Mouse (Mus musculus): ENCODE results near the gene Jmjd1c. TPM values are rescaled to one million over a fixed set of nuclear protein-coding genes. Genes with fewer than 3 reads are reported as not detected.

Jmjd1c gene
- total and polyA plus RNA-seq, 2 experiments: 5.7 to 44.8 TPM

DNA sequence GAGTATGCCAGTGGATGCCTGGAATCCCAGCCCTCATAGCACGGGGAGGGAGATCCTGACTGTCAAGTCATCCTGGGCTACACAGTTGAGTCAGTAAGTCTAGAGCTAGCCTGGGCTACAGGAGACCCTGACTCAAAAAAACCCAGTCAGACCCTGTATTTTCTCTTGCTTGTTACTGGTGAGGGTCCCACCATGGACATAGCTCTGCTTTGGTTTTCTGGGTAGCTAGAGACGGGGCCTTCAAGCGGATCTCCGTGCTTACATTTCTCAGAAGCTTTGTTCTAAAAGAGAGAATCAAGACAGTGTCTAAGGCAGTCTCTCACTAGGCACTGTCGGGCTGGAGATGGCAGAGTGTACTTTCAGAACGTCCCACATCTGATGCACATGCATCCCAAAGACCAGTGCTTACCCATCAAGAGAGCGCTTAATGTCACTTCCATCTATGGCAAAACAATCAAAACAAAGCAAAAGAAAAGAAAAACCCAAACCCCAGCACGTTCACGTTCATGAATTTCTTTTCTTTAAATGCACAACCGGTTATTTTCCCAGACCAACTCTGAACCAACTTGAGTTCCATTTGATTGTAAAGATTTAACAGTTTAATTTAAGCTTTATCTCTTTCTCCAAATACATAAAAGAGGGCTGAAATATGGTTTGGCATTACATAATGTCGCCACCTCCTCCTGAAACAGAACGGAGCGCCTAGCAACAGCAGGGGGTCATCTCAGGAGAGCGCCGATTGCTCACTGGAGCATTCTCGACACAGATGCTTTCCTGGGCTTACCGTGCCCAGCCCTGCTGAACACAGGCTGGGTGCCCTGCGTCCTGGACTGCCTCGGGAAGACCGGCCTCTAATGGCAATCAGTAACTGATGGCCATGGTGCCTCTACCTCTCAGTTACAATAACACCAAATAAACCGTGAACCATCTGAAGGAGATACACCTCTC is 19.7 kb upstream of the Jmjd1c start:
- Histone ChIP-seq H3K4me1 (ENCODE audit: control insufficient read depth, insufficient read depth, low read length) (0 out of 2 replicates have a peak, but pooled peaks cover 2% of the 10 kb centered on the region), H3K4me3 (ENCODE audit: insufficient read depth, low read depth, low read length) (no peak overlapping the region)
- 86% methylated on average over 21 of the region's 21 CpGs for WGBS

DNA sequence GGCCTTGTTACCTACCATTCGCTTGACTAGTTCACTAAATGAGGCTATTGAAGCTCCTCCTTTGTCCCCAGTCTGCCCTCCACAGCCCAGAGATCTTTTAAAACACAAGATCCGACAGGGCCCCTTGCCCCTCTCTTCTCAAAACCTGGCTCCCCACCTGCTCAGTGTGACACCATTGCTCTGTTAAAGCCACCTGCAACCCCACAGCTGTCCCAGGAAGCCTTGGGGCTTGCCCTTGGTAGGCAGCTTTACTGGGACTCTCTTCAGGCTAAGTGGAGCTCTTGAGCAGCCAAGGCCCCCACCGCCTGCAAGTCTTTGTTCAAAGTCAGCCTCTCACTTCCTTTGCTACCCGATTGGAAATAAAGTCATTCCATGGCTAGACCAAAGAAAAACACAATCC is 16.9 kb upstream of the Jmjd1c start:
- Histone ChIP-seq H3K36me3 (ENCODE audit: control insufficient read depth, insufficient read depth, low read length) (no peaks in the 10 kb centered on the region), H3K4me1 (ENCODE audit: control insufficient read depth, insufficient read depth, low read length) (peaks cover 4% of the 10 kb centered on the region; the same call in 1 of the 2 replicates), H3K9ac (ENCODE audit: low read depth, low read length) (no peak overlapping the region), H3K27me3 (ENCODE audit: control insufficient read depth, insufficient read depth, low read length) (no peaks in the 10 kb centered on the region), H3K27ac (replicated peaks; ENCODE audit: insufficient read depth, low read depth, low read length) (no peak overlapping the region), H3K4me3 (ENCODE audit: insufficient read depth, low read depth, low read length) (no peak overlapping the region), H3K79me2 (ENCODE audit: control insufficient read depth, insufficient read depth, low read length) (peaks cover 24% of the 10 kb centered on the region; the same call in 1 of the 2 replicates)
- no peak for DNase-seq (ENCODE audit: extremely low read depth, low read depth, low spot score)
- WGBS: 86% methylated on average over 4 of the region's 4 CpGs
- TF ChIP-seq POLR2A (IDR thresholded peaks at IDR 0.05; ENCODE audit: extremely low read depth, insufficient read depth, low read length) (no peak), CTCF (IDR thresholded peaks at IDR 0.05; ENCODE audit: low read depth, low read length) (no peak)

More for the DNA sequence above, 19.7 kb upstream of the Jmjd1c start:
- Histone ChIP-seq H3K27ac (replicated peaks; ENCODE audit: insufficient read depth, low read depth, low read length) (no peak overlapping the region), H3K9ac (ENCODE audit: low read depth, low read length) (no peak overlapping the region), H3K36me3 (ENCODE audit: control insufficient read depth, insufficient read depth, low read length) (no peaks in the 10 kb centered on the region), H3K27me3 (ENCODE audit: control insufficient read depth, insufficient read depth, low read length) (no peaks in the 10 kb centered on the region), H3K79me2 (ENCODE audit: control insufficient read depth, insufficient read depth, low read length) (peaks cover 28% of the 10 kb centered on the region; the same call in 1 of the 2 replicates)
- no peak for TF ChIP-seq CTCF (IDR thresholded peaks at IDR 0.05; ENCODE audit: low read depth, low read length)
- no peak for TF ChIP-seq POLR2A (IDR thresholded peaks at IDR 0.05; ENCODE audit: extremely low read depth, insufficient read depth, low read length)
- DNase-seq (ENCODE audit: extremely low read depth, low read depth, low spot score): no peak

- H3K27ac ChIP-seq (replicated peaks; ENCODE audit: insufficient read depth, low read depth, low read length): no peak overlapping the region
- H3K4me1 ChIP-seq (ENCODE audit: control insufficient read depth, insufficient read depth, low read length): peaks cover 5% of the 10 kb centered on the region; the same call in 1 of the 2 replicates
- no peak overlapping the region for H3K4me3 ChIP-seq (ENCODE audit: insufficient read depth, low read depth, low read length)
- 90% methylated on average over 18 of the region's 18 CpGs for WGBS
- no peaks in the 10 kb centered on the region for H3K27me3 ChIP-seq (ENCODE audit: control insufficient read depth, insufficient read depth, low read length)
- no peak for DNase-seq (ENCODE audit: extremely low read depth, low read depth, low spot score)
- TF ChIP-seq CTCF (IDR thresholded peaks at IDR 0.05; ENCODE audit: low read depth, low read length) (no peak), POLR2A (IDR thresholded peaks at IDR 0.05; ENCODE audit: extremely low read depth, insufficient read depth, low read length) (no peak)
- H3K79me2 ChIP-seq (ENCODE audit: control insufficient read depth, insufficient read depth, low read length): peaks cover 30% of the 10 kb centered on the region; the same call in 1 of the 2 replicates
- H3K9ac ChIP-seq (ENCODE audit: low read depth, low read length): no peak overlapping the region
- H3K36me3 ChIP-seq (ENCODE audit: control insufficient read depth, insufficient read depth, low read length): no peaks in the 10 kb centered on the region
Measured at GRCm38 (mm10) chr10:67081206-67082007, 14.5 kb upstream of the Jmjd1c start.

- DNase-seq (ENCODE audit: extremely low read depth, low read depth, low spot score): no peak
- no peak for TF ChIP-seq CTCF (IDR thresholded peaks at IDR 0.05; ENCODE audit: low read depth, low read length)
- Histone ChIP-seq H3K36me3 (ENCODE audit: control insufficient read depth, insufficient read depth, low read length) (no peaks in the 10 kb centered on the region), H3K27ac (replicated peaks; ENCODE audit: insufficient read depth, low read depth, low read length) (no peak overlapping the region), H3K4me3 (ENCODE audit: insufficient read depth, low read depth, low read length) (no peak overlapping the region), H3K79me2 (ENCODE audit: control insufficient read depth, insufficient read depth, low read length) (peaks cover 32% of the 10 kb centered on the region; the same call in 1 of the 2 replicates), H3K4me1 (ENCODE audit: control insufficient read depth, insufficient read depth, low read length) (peaks cover 12% of the 10 kb centered on the region), H3K27me3 (ENCODE audit: control insufficient read depth, insufficient read depth, low read length) (no peaks in the 10 kb centered on the region), H3K9ac (ENCODE audit: low read depth, low read length) (no peak overlapping the region)
- 96% methylated on average over 4 of the region's 4 CpGs for WGBS
Measured at GRCm38 (mm10) chr10:67082531-67082930, 13.4 kb upstream of the Jmjd1c start.

- Histone ChIP-seq H3K79me2 (ENCODE audit: control insufficient read depth, insufficient read depth, low read length) (peaks cover 32% of the 10 kb centered on the region; the same call in 1 of the 2 replicates), H3K4me1 (ENCODE audit: control insufficient read depth, insufficient read depth, low read length) (peaks cover 17% of the 10 kb centered on the region), H3K4me3 (ENCODE audit: insufficient read depth, low read depth, low read length) (no peak overlapping the region), H3K36me3 (ENCODE audit: control insufficient read depth, insufficient read depth, low read length) (no peaks in the 10 kb centered on the region), H3K27ac (replicated peaks; ENCODE audit: insufficient read depth, low read depth, low read length) (peak overlapping the region; percentile 69), H3K9ac (ENCODE audit: low read depth, low read length) (no peak overlapping the region), H3K27me3 (ENCODE audit: control insufficient read depth, insufficient read depth, low read length) (no peaks in the 10 kb centered on the region)
- no peak for TF ChIP-seq POLR2A (IDR thresholded peaks at IDR 0.05; ENCODE audit: extremely low read depth, insufficient read depth, low read length)
- TF ChIP-seq CTCF (IDR thresholded peaks at IDR 0.05; ENCODE audit: low read depth, low read length): no peak
- DNase-seq (ENCODE audit: extremely low read depth, low read depth, low spot score): peak; percentile 92
- WGBS: 30% methylated on average over 10 of the region's 10 CpGs
Measured at GRCm38 (mm10) chr10:67083446-67084166, 12.3 kb upstream of the Jmjd1c start.
